ENCODE assay signal across 24 mouse cellular contexts in genomic region chr14:55208306-55208705, GRCm38 (mm10). TPM values are rescaled to one million over a fixed set of nuclear protein-coding genes. Genes with fewer than 3 reads are reported as not detected.
"Had no signal": no experiment of that assay in that cellular context is flagged by ENCODE, and none has a peak within 500 bp of the region (broad histone marks: within the 10 kb centered on the region; RNA-seq: fewer than 3 reads in every experiment).

No protein-coding gene starts in this region.

- H3K4me3 ChIP-seq: limb, embryonic 12.5 days; limb, embryonic 15.5 days; midbrain, embryonic 13.5 days had no signal

- H3K27ac ChIP-seq: limb, embryonic 12.5 days; limb, embryonic 15.5 days; liver, embryonic 14.5 days; macrophage; midbrain, embryonic 13.5 days had no signal

- H3K36me3 ChIP-seq: limb, embryonic 12.5 days; limb, embryonic 15.5 days; midbrain, embryonic 13.5 days had no signal

- DNase-seq: kidney, adult 9 months; kidney, postnatal 14 days; kidney, postnatal 4 days; left cerebral cortex, postnatal 4 days; liver, postnatal 0 days; lung, embryonic 14.5 days; thymus, adult 2 months; thymus, postnatal 14 days; thymus, postnatal 4 days had no signal

- H3K4me2 ChIP-seq: limb, embryonic 12.5 days; limb, embryonic 15.5 days; liver, embryonic 11.5 days; lung, embryonic 14.5 days; midbrain, embryonic 13.5 days had no signal

- ATAC-seq: liver, postnatal 0 days; lung, postnatal 0 days; midbrain, embryonic 13.5 days had no signal

- H3K4me1 ChIP-seq: limb, embryonic 12.5 days; limb, embryonic 15.5 days had no signal

- H3K9me3 ChIP-seq: limb, embryonic 12.5 days; limb, embryonic 15.5 days; midbrain, embryonic 13.5 days had no signal

- H3K9ac ChIP-seq: limb, embryonic 12.5 days; limb, embryonic 15.5 days; liver, embryonic 14.5 days; liver, postnatal 0 days; lung, embryonic 14.5 days; midbrain, embryonic 13.5 days had no signal

- H3K27me3 ChIP-seq: limb, embryonic 12.5 days; limb, embryonic 15.5 days; midbrain, embryonic 13.5 days had no signal

RNA-seq across cellular contexts. Expression of gene Dhrs2, which starts 13.5 kb away (rescaled TPM):
- total RNA-seq: layer of hippocampus, adult 18-20 months; layer of hippocampus, postnatal 14 days; left cerebral cortex, adult 8-10 months; left cerebral cortex, postnatal 14 days; left cerebral cortex, postnatal 4 days; megakaryocyte, adult 5-6 weeks had no signal
- polyA plus RNA-seq: liver, embryonic 11.5 days; liver, postnatal 0 days; macrophage; neural tube, embryonic 11.5 days; small intestine, adult 2 months; spleen, adult 2 months had no signal
